Mouse (Mus musculus) kidney, postnatal 4 days (tissue): Measurements from ENCODE around the gene Elk4.

ENCODE experiments used
- DNase-seq, 2 experiments: peaks; one replicate each; pipeline ENCODE4 v3.0.0; 2021; ENCODE audit warnings: mixed read lengths in 2 of 2

Gene Elk4

DNA sequence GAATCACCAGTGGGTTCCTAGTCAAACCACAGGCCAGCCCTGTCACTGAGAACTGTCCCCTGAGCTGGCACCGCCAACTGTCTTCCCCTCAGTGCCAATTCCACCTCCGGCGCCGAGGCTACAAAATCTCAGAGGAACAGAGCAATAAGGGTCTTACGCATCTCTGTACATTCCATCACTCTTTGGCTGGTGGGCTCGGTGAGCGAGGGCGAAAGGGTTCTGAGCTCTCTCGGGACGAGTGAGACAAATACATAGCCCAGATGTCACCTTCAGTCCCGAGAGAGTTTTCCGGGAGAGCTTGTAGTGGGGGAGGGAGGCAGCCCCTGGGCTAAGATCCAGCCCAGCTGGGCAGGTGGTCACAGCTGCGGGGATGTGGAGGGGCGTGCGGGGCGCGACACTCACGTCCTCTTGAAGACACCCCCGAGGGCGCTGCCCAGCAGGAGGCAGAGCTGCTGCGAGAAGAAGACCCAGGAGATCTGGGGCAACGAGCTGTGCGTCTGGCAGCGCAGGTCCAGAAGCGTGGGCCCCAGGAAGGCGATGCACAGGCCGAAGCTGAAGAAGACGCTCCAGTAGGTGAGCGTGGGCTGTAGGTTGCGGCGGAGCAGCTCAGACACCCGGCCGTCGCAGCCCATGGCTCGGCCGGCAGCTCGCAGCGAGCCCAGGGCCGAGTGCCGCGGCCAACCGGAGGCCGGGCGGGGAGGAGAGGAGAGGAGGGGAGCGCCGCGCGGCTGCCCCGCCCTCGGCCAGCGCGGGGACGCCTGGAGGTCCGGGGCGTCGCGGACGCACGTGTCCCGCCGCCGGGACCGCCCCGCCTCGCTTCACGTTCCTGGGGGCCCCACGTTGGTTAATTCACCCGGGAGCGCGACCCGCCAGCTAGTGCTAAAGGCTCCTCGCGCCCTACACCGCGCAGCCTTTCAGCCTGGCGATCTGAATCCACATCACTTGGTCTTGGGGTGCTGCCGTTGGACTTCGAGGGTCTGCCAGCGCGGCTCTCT lies 60.2 kb downstream of the Elk4 start, which contains the start of gene Mfsd4a:
Mfsd4a (minus strand) TSS at position 802 of the 995 bp plus-strand sequence.
- DNase-seq, result peak; percentile 62 to 77

DNA sequence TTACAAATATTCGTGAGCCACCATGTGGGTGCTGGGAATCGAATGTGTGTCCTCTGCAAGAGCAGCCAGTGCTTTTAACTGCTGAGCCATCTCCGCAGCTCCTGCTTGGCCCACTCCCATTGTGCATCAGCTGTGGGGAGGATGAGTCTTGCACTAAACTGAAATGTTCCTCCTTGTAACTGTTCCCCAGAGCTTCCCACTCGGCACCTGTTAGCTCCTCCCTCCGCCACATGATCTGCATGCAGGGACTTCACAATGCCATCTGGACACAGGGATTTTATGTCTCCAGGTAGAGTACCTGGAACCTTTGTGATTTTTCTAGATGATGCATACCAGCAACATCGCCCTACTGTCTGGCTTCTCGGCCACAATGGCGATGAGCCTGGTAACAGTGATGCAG lies 62.0 kb downstream of the Elk4 start:
- DNase-seq, result no peak

DNA sequence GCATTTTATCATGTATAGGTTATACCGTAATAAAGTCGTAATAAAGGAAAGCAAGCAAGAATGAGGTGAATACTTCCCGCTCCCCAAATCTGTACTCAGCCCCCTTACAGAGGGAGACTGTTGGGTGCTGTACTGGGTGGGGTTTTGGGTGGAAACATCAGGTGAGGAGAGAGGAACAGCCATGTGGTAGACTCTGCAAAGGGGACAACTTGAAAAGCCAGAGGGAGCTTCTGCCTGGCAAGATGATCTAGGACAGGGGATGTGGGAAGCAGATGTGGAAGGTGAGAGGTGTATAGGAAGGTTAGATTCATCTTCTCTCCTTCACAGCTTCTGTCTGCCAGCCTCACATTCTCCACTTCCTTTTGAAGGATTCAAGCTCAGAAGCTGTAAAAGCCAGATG lies 63.3 kb downstream of the Elk4 start:
- DNase-seq, result no peak

DNA sequence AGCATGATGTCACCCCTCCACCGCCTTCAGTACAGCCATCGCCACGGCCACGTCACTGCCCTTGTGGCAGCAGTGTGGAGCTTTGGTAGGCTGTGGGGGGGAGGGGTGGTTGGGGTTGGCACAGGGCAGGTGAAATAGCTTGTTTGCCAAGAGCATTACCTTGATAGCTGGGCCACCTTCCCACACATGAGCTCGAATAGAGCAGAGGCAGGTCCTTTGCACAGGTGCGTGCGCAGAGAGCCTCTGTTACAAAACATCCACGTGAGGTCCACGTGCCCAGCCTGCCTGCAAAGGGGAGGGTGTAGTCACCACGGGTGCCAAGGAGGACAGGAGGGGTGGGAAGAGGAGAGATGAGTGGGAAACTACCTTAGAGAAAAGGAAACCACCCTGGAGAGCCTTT lies 68.2 kb downstream of the Elk4 start:
- DNase-seq, result peak in 1 of 2 experiments; percentile 25

DNA sequence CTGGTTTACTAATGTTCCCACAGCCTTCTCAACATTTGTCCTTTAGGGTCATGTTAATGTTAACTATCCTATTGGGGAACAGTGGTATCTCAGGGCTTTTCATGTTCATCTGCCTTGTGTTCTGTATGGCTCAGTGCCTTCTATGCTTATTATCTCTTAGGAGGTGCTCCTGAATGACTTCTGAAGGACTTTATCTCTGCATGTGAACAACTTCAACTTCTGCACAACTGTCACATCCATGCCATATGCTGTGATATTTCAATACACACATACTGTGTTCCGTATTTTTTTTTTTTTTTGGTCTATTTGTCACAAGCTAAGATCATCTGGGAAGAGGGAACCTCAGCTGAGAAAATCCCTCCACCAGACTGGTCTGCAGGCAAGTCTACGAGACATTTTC lies 71.0 kb downstream of the Elk4 start:
- no peak for DNase-seq
